Mouse (Mus musculus): ENCODE measurements around the gene Ftsj3. TPM values are rescaled to one million over a fixed set of nuclear protein-coding genes. Genes with fewer than 3 reads are reported as not detected.

The Ftsj3 gene
- polyA plus RNA-seq, 1 experiment from 2014 or later, result 35.8 TPM

- H3K4me1 ChIP-seq (ENCODE audit: control insufficient read depth, insufficient read depth, low read length), result no peaks in the 10 kb centered on the region
- H3K4me3 ChIP-seq (ENCODE audit: low read depth, low read length), result no peak overlapping the region
- H3K9ac ChIP-seq (ENCODE audit: low read length), result no peak overlapping the region
- H3K27me3 ChIP-seq (replicated peaks; ENCODE audit: control insufficient read depth, insufficient read depth, low read length), result no peaks in the 10 kb centered on the region
- 72% methylated on average over 8 of the region's 8 CpGs for WGBS
- H3K9me3 ChIP-seq (replicated peaks; ENCODE audit: control insufficient read depth, low read length), result no peaks in the 10 kb centered on the region
- H3K4me2 ChIP-seq (ENCODE audit: low read length), result no peak overlapping the region
- ATAC-seq, result no peak
- no peak overlapping the region for H3K27ac ChIP-seq (ENCODE audit: low read depth, low read length)
- DNase-seq (ENCODE audit: low spot score), result no peak
- no peaks in the 10 kb centered on the region for H3K36me3 ChIP-seq (ENCODE audit: control insufficient read depth, insufficient read depth, low read length)
These were observed 28.2 kb upstream of the Ftsj3 start for GRCm38 (mm10) chr11:106284126-106284525.

- DNase-seq (ENCODE audit: low spot score), result no peak
- Histone ChIP-seq H3K4me2 (ENCODE audit: low read length) (no peak overlapping the region), H3K4me3 (ENCODE audit: low read depth, low read length) (no peak overlapping the region), H3K27me3 (replicated peaks; ENCODE audit: control insufficient read depth, insufficient read depth, low read length) (no peaks in the 10 kb centered on the region), H3K4me1 (ENCODE audit: control insufficient read depth, insufficient read depth, low read length) (no peaks in the 10 kb centered on the region), H3K36me3 (ENCODE audit: control insufficient read depth, insufficient read depth, low read length) (no peaks in the 10 kb centered on the region), H3K27ac (ENCODE audit: low read depth, low read length) (no peak overlapping the region), H3K9ac (ENCODE audit: low read length) (no peak overlapping the region), H3K9me3 (replicated peaks; ENCODE audit: control insufficient read depth, low read length) (no peaks in the 10 kb centered on the region)
- ATAC-seq, result no peak
- 82% methylated on average over 4 of the region's 4 CpGs for WGBS
These were observed 27.5 kb upstream of the Ftsj3 start for GRCm38 (mm10) chr11:106283371-106283770.

- Histone ChIP-seq H3K27ac (ENCODE audit: low read depth, low read length) (no peak overlapping the region), H3K4me1 (ENCODE audit: control insufficient read depth, insufficient read depth, low read length) (no peaks in the 10 kb centered on the region), H3K27me3 (replicated peaks; ENCODE audit: control insufficient read depth, insufficient read depth, low read length) (no peaks in the 10 kb centered on the region), H3K36me3 (ENCODE audit: control insufficient read depth, insufficient read depth, low read length) (no peaks in the 10 kb centered on the region), H3K9me3 (replicated peaks; ENCODE audit: control insufficient read depth, low read length) (no peaks in the 10 kb centered on the region), H3K9ac (ENCODE audit: low read length) (no peak overlapping the region), H3K4me3 (ENCODE audit: low read depth, low read length) (no peak overlapping the region), H3K4me2 (ENCODE audit: low read length) (no peak overlapping the region)
- WGBS, result 90% methylated on average over 6 of the region's 6 CpGs
- no peak for DNase-seq (ENCODE audit: low spot score)
- no peak for ATAC-seq
These were observed 26.6 kb upstream of the Ftsj3 start for GRCm38 (mm10) chr11:106282452-106282851.

- peaks cover 11% of the 10 kb centered on the region for H3K4me1 ChIP-seq (ENCODE audit: control insufficient read depth, insufficient read depth, low read length)
- no peaks in the 10 kb centered on the region for H3K9me3 ChIP-seq (replicated peaks; ENCODE audit: control insufficient read depth, low read length)
- H3K4me3 ChIP-seq (ENCODE audit: low read depth, low read length), result no peak within 1 kb of the TSS
- ATAC-seq (peak; percentile 44), DNase-seq (ENCODE audit: low spot score) (peak; percentile 97)
- 11% methylated on average over 25 of the region's 25 CpGs for WGBS
- H3K27ac ChIP-seq (ENCODE audit: low read depth, low read length), result no peak within 1 kb of the TSS
- no peaks in the 10 kb centered on the region for H3K27me3 ChIP-seq (replicated peaks; ENCODE audit: control insufficient read depth, insufficient read depth, low read length)
- H3K4me2 ChIP-seq (ENCODE audit: low read length), result peak within 1 kb of the TSS; percentile 43
- no peak within 1 kb of the TSS for H3K9ac ChIP-seq (ENCODE audit: low read length)
- H3K36me3 ChIP-seq (ENCODE audit: control insufficient read depth, insufficient read depth, low read length), result no peaks in the 10 kb centered on the region
These were observed 20.6 kb upstream of the Ftsj3 start, which contains the start of gene Tcam1 for GRCm38 (mm10) chr11:106276454-106276853. Gene Tcam1 (plus strand): TSS chr11:106276672.

- WGBS, result 85% methylated on average over 7 of the region's 7 CpGs
- Histone ChIP-seq H3K27me3 (replicated peaks; ENCODE audit: control insufficient read depth, insufficient read depth, low read length) (no peaks in the 10 kb centered on the region), H3K9ac (ENCODE audit: low read length) (no peak overlapping the region), H3K27ac (ENCODE audit: low read depth, low read length) (no peak overlapping the region), H3K4me2 (ENCODE audit: low read length) (no peak overlapping the region), H3K4me3 (ENCODE audit: low read depth, low read length) (no peak overlapping the region), H3K9me3 (replicated peaks; ENCODE audit: control insufficient read depth, low read length) (no peaks in the 10 kb centered on the region), H3K4me1 (ENCODE audit: control insufficient read depth, insufficient read depth, low read length) (peaks cover 18% of the 10 kb centered on the region), H3K36me3 (ENCODE audit: control insufficient read depth, insufficient read depth, low read length) (no peaks in the 10 kb centered on the region)
- DNase-seq (ENCODE audit: low spot score), result no peak
- ATAC-seq, result no peak
These were observed 19.1 kb upstream of the Ftsj3 start for GRCm38 (mm10) chr11:106274971-106275411.

- ATAC-seq (no peak), DNase-seq (ENCODE audit: low spot score) (no peak)
- Histone ChIP-seq H3K27me3 (replicated peaks; ENCODE audit: control insufficient read depth, insufficient read depth, low read length) (no peaks in the 10 kb centered on the region), H3K27ac (ENCODE audit: low read depth, low read length) (no peak overlapping the region), H3K4me3 (ENCODE audit: low read depth, low read length) (no peak overlapping the region), H3K9ac (ENCODE audit: low read length) (no peak overlapping the region), H3K9me3 (replicated peaks; ENCODE audit: control insufficient read depth, low read length) (no peaks in the 10 kb centered on the region), H3K36me3 (ENCODE audit: control insufficient read depth, insufficient read depth, low read length) (no peaks in the 10 kb centered on the region), H3K4me1 (ENCODE audit: control insufficient read depth, insufficient read depth, low read length) (peaks cover 18% of the 10 kb centered on the region), H3K4me2 (ENCODE audit: low read length) (no peak overlapping the region)
- WGBS, result 92% methylated on average over 1 of the region's 1 CpGs
These were observed 18.5 kb upstream of the Ftsj3 start for GRCm38 (mm10) chr11:106274374-106274773.

- whole genome bisulfite sequencing, result 98% methylated on average over 6 of the region's 6 CpGs
These were observed 17.9 kb upstream of the Ftsj3 start for GRCm38 (mm10) chr11:106273811-106274210.

GRCm38 (mm10) chr11:106273311-106273684 is 17.4 kb upstream of the Ftsj3 start:
- ATAC-seq (peak; percentile 27), DNase-seq (ENCODE audit: low spot score) (no peak)
- no peaks in the 10 kb centered on the region for H3K9me3 ChIP-seq (replicated peaks; ENCODE audit: control insufficient read depth, low read length)
- no peaks in the 10 kb centered on the region for H3K27me3 ChIP-seq (replicated peaks; ENCODE audit: control insufficient read depth, insufficient read depth, low read length)
- H3K36me3 ChIP-seq (ENCODE audit: control insufficient read depth, insufficient read depth, low read length), result no peaks in the 10 kb centered on the region
- H3K4me1 ChIP-seq (ENCODE audit: control insufficient read depth, insufficient read depth, low read length), result peaks cover 26% of the 10 kb centered on the region
- H3K4me3 ChIP-seq (ENCODE audit: low read depth, low read length), result peak overlapping the region; percentile 96
- H3K4me2 ChIP-seq (ENCODE audit: low read length), result peak overlapping the region; percentile 79
- H3K27ac ChIP-seq (ENCODE audit: low read depth, low read length), result peak overlapping the region; percentile 33; the same call in 1 of the 2 replicates
- peak overlapping the region; percentile 62 for H3K9ac ChIP-seq (ENCODE audit: low read length)
- 21% methylated on average over 16 of the region's 16 CpGs for WGBS

More at GRCm38 (mm10) chr11:106273811-106274210, 17.9 kb upstream of the Ftsj3 start:
- Histone ChIP-seq H3K4me1 (ENCODE audit: control insufficient read depth, insufficient read depth, low read length) (peaks cover 22% of the 10 kb centered on the region), H3K4me2 (ENCODE audit: low read length) (no peak overlapping the region), H3K27ac (ENCODE audit: low read depth, low read length) (no peak overlapping the region), H3K36me3 (ENCODE audit: control insufficient read depth, insufficient read depth, low read length) (no peaks in the 10 kb centered on the region), H3K27me3 (replicated peaks; ENCODE audit: control insufficient read depth, insufficient read depth, low read length) (no peaks in the 10 kb centered on the region), H3K9ac (ENCODE audit: low read length) (no peak overlapping the region), H3K9me3 (replicated peaks; ENCODE audit: control insufficient read depth, low read length) (no peaks in the 10 kb centered on the region), H3K4me3 (ENCODE audit: low read depth, low read length) (no peak overlapping the region; the same call in 1 of the 2 replicates)
- no peak for DNase-seq (ENCODE audit: low spot score)
- no peak for ATAC-seq

- H3K4me2 ChIP-seq (ENCODE audit: low read length), result peak within 1 kb of the TSS; percentile 79
- H3K9ac ChIP-seq (ENCODE audit: low read length), result peak within 1 kb of the TSS; percentile 95
- H3K27ac ChIP-seq (ENCODE audit: low read depth, low read length), result peak within 1 kb of the TSS; percentile 88
- H3K4me1 ChIP-seq (ENCODE audit: control insufficient read depth, insufficient read depth, low read length), result peaks cover 32% of the 10 kb centered on the region
- no peaks in the 10 kb centered on the region for H3K27me3 ChIP-seq (replicated peaks; ENCODE audit: control insufficient read depth, insufficient read depth, low read length)
- WGBS, result under 1% methylated on average over 72 of the region's 72 CpGs
- ATAC-seq (peak; percentile 92), DNase-seq (ENCODE audit: low spot score) (peak; percentile 99)
- no peaks in the 10 kb centered on the region for H3K36me3 ChIP-seq (ENCODE audit: control insufficient read depth, insufficient read depth, low read length)
- peak within 1 kb of the TSS; percentile 96 for H3K4me3 ChIP-seq (ENCODE audit: low read depth, low read length)
- no peaks in the 10 kb centered on the region for H3K9me3 ChIP-seq (replicated peaks; ENCODE audit: control insufficient read depth, low read length)
These were observed 16.9 kb upstream of the Ftsj3 start, which contains the start of gene Smarcd2 for GRCm38 (mm10) chr11:106272644-106273310. Gene Smarcd2 (minus strand): TSS chr11:106272972.
